Mouse (Mus musculus) bone marrow macrophage, adult 2 months (primary cell): ENCODE measurements around the gene Prr7. TPM values are rescaled to one million over a fixed set of nuclear protein-coding genes. Genes with fewer than 3 reads are reported as not detected.
A peak's percentile ranks its signal among the peaks of the same experiment; 100 is the strongest.

Experiments used
- H3K27ac ChIP-seq: 2 replicates; pipeline ENCODE4 v1.5.1; 2012; ENCODE audit warnings: low read depth, low read length; ENCODE audit not compliant: insufficient read depth
- H3K4me1 ChIP-seq: 2 replicates; pipeline ENCODE4 v1.6.1; 2012; ENCODE audit warnings: low read length; ENCODE audit not compliant: control insufficient read depth, insufficient read depth
- H3K4me3 ChIP-seq: 2 replicates; pipeline ENCODE4 v1.5.1; 2012; ENCODE audit warnings: mild to moderate bottlenecking, low read length, moderate library complexity; ENCODE audit not compliant: insufficient read depth
- CTCF ChIP-seq: IDR thresholded peaks from 2 replicates; pipeline ENCODE4 v1.5.1; 2012; ENCODE audit warnings: low read depth, mild to moderate bottlenecking, low read length, moderate library complexity
- POLR2A ChIP-seq: IDR thresholded peaks from 2 replicates; pipeline ENCODE4 v1.6.1; 2012; ENCODE audit warnings: mild to moderate bottlenecking, low read depth, low read length, borderline replicate concordance
- polyA plus RNA-seq: library from polyadenylated mRNA; stranded (reverse); fragments of >200 nt; gene quantifications from 2 replicates; pipeline ENCODE4 v1.2.4, GENCODE M21; 2012; ENCODE audit not compliant: missing spikeins, insufficient read depth, insufficient read length

Prr7 gene
- polyA plus RNA-seq, 1 experiment = not detected

DNA sequence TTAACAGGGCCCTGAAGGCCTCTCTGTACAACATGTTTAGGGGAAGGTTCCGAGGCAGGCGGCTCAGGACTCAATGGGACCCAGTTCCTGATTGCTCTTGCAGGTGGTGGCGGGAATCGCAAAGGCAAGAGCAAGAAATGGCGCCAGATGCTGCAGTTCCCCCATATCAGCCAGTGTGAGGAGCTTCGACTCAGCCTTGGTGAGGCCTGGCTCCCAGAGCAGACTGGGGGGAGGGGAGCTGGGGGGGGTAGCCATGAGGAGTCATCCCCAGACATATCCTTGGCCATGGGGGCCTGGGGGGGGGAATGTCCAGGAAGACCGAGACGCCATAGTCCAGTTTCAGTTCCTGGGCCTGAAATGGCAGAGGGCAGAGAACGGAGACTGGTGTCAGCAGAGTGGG is 14.9 kb upstream of the Prr7 start:
- TF ChIP-seq CTCF (no peak), POLR2A (no peak)
- no peak overlapping the region for H3K27ac ChIP-seq
- H3K4me1 ChIP-seq = peaks cover 15% of the 10 kb centered on the region
- H3K4me3 ChIP-seq = no peak overlapping the region

DNA sequence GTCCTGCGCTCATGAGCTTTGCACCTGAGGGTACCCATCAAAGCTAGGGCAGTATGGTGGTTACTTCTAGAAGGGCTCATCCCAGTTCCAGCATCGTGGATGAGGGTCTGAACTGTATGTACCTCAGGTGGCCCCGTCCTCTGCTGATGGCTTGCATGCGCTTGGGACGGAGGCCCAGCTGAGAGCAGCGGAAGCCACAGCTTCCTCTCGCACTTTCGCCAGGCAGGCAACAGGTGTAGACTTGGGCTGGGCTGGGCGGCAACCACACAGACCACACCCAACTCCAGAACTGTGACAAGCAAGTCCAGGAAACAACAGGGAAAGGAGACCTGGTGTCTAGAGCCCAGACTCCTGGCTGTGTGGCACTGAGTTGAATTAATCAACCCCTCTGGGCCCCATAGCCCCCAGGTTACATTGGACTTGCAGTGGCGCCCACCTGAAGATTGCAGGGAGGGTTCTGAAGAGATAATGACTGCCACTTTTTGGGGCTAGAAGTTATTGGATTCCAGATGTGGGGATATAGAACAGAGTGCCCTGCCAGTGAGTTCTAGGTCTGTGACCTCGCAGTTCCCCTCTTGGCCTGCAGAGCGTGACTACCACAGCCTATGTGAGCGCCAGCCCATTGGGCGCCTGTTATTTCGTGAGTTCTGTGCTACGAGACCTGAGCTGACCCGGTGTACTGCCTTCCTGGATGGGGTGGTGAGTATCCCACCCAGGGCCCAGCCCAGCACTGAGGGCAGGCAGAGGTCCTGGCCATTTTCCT is 14.2 kb upstream of the Prr7 start:
- no peak for TF ChIP-seq CTCF
- TF ChIP-seq POLR2A = no peak
- Histone ChIP-seq H3K27ac (no peak overlapping the region), H3K4me3 (no peak overlapping the region)

DNA sequence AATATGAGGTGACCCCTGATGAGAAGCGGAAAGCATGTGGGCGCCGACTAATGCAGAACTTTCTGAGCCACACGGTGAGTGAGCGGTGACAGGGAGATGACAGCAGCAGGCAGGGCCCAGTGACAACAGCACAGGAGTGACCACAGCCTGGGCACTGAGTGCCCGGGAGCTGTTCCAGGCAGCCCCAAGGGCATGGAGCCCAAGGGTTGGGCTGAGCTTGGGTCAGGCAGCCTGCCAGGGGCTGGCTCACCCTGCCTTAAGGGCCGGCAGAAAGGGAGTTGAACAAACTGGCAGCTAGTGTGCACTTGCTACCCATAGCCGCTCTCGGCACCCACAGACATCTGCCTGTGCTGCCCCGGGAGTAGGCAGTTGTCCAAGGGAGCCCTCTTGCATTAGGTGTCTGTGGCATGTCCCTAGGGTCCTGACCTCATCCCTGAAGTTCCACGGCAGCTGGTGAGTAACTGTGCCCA is 13.5 kb upstream of the Prr7 start:
- Histone ChIP-seq H3K4me1 (peaks cover 15% of the 10 kb centered on the region), H3K27ac (no peak overlapping the region), H3K4me3 (no peak overlapping the region)
- no peak for TF ChIP-seq CTCF
- TF ChIP-seq POLR2A = no peak

More for the DNA sequence above, 14.2 kb upstream of the Prr7 start:
- H3K4me1 ChIP-seq = peaks cover 15% of the 10 kb centered on the region

DNA sequence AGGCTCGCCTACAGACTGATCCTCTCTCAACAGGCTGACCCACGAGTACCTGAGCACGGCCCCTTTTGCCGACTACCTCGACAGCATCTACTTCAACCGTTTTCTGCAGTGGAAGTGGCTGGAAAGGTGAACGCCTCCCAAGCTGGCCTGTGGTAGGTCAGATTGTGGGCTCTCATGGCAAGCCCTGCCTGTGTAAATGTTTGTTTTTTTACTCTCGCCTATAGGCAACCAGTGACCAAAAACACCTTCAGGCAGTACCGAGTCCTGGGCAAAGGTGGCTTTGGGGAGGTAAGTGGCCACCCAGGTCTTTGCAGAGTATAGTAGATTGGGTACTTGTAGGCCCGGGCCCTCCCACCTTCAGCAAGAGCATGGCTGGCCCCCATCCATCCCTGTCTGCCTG is 12.8 kb upstream of the Prr7 start:
- no peak overlapping the region for H3K4me3 ChIP-seq
- peaks cover 14% of the 10 kb centered on the region for H3K4me1 ChIP-seq
- H3K27ac ChIP-seq = no peak overlapping the region
- TF ChIP-seq CTCF (no peak), POLR2A (no peak)

DNA sequence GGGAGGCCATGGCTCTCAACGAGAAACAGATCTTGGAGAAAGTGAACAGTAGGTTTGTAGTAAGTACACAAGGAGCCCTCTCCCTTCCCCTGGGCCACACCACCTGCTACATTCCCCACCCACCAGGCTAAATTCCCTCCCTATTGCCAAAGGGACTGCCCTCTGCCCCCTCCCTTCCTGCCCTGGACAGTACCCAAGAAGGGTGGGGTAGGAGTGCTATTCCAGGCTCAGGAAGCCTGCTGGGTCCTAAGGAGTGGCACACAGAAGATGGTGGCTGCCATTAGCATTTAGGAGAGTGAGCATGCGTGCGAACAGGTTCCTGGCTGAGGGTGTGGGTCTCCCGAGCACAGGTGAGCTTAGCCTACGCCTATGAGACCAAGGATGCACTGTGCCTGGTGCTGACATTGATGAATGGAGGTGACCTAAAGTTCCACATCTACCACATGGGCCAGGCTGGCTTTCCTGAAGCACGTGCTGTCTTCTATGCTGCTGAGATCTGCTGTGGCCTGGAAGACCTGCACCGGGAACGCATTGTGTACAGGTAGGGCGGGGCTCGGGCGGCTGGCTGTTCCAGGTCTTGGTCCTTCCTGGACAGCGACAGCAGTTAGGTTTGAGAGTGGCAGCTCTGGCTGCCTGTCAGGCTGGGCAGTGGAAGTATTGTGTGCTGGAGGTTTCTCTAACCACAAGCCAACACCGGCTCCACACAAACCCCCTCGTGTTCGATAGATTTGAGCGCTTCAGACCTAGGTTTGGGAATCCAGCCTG is 12.1 kb upstream of the Prr7 start:
- H3K4me3 ChIP-seq = no peak overlapping the region
- H3K27ac ChIP-seq = no peak overlapping the region
- no peak for TF ChIP-seq CTCF
- no peak for TF ChIP-seq POLR2A
- H3K4me1 ChIP-seq = peaks cover 7% of the 10 kb centered on the region

DNA sequence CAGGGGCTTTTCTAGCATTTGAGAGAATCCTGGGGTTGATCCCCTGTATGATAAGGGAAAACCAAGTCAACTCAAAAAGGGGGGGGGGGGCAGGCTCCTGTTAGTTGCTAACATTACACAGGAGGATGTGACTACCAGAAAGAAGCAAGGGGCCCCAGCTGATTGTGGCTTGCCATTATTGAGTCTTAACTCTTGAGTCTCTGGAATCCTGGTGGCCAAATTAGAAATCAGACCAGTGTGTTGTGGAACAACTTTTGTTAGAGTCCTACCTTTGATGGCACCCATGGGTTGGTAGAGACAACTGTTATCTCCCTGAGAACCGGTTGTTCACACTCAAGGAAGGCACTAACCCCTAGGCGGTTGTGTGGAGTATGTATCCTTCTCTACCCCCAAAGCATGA is 1.1 kb upstream of the Prr7 start:
- no peak for TF ChIP-seq POLR2A
- TF ChIP-seq CTCF = no peak

DNA sequence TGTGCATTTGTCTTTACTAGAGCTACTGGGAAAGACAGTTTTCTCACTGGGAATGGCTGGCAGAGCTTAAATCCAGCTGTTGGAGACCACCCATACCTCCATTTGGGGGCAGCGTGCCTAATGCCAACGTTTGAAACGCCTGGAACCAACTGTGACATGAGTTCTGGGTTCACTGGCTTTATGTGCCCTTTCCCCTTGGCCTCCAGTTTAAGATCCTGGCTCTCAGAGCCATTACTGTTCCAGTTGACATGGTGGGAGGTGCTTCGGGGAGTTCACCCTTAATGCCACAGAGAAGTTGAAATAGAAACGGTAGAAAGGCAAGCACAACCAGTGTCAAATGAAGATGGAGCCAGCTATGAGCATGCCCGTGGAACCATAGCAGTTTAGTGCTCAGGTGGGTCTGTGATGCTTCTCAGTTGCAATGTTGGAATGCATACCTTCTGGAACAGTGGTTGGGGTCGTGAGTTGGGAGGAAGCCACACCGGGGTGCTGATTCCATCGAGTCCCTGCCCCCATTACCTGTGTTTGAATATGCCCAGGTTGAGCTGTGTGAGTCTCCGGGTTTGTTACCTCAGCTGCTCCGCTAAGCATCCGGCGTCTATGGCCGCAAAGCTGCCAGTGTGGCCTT is 554 bp upstream of the Prr7 start:
- Histone ChIP-seq H3K4me3 (peak overlapping the region; percentile 49; the same call in 1 of the 2 replicates), H3K4me1 (peaks cover 5% of the 10 kb centered on the region; the same call in 1 of the 2 replicates), H3K27ac (no peak overlapping the region)
- TF ChIP-seq POLR2A = no peak
- no peak for TF ChIP-seq CTCF

More for the DNA sequence above, 1.1 kb upstream of the Prr7 start:
- peaks cover 5% of the 10 kb centered on the region; the same call in 1 of the 2 replicates for H3K4me1 ChIP-seq
- no peak overlapping the region for H3K27ac ChIP-seq
- H3K4me3 ChIP-seq = no peak overlapping the region

DNA sequence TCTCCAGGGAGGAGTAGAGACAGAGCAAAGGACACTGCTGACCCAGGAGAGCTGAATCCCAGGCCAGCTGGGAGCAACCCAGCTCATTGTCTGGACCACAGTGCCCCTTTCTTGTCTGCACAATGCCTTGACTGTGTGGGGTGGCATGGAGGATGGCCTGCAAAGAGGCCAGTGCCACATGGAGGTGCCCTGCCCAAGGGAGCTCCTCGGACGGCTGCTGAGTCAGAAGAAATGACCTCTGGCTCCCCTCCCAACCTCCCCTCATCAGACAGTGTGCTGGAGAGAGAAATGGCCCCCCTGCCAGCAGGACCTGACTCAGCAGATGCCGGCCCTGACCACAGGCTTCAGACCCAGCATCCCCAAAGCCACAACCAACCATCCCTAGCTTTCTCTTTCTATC is 1.1 kb downstream of the Prr7 start:
- H3K4me1 ChIP-seq = peaks cover 5% of the 10 kb centered on the region; the same call in 1 of the 2 replicates
- TF ChIP-seq POLR2A = no peak
- no peak for TF ChIP-seq CTCF
- H3K27ac ChIP-seq = no peak overlapping the region
- H3K4me3 ChIP-seq = no peak overlapping the region

DNA sequence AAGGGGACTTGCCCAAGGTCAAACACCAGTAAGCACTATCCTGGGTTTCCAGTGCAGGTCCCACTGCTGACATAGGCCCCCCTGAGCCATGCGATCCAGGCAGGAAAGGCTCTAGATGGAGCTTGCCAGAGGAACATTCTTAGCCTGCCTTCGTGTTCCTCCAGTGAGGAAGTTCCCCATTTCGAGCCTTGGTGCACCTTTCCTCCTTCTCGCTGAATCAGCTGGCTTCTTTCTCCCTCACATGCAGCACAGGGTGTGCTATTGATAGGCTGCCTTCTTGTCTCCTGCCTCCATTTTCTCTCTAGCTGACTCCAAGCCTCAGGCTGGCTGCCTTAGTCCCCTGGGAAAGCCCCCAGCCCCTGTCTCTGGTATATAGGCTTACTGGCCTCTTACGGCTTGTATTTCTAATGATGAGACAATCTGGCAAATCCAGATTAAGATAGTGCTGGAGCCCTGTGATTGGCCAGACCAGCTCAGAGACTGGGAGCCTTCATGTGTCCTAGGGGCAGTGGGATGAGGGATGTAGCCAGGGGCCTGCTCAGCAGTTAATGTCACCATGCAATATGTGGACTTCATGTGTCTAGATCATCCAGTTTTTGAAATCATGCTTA is 1.9 kb downstream of the Prr7 start:
- peaks cover 5% of the 10 kb centered on the region; the same call in 1 of the 2 replicates for H3K4me1 ChIP-seq
- H3K4me3 ChIP-seq = no peak overlapping the region
- TF ChIP-seq POLR2A = no peak
- H3K27ac ChIP-seq = no peak overlapping the region

DNA sequence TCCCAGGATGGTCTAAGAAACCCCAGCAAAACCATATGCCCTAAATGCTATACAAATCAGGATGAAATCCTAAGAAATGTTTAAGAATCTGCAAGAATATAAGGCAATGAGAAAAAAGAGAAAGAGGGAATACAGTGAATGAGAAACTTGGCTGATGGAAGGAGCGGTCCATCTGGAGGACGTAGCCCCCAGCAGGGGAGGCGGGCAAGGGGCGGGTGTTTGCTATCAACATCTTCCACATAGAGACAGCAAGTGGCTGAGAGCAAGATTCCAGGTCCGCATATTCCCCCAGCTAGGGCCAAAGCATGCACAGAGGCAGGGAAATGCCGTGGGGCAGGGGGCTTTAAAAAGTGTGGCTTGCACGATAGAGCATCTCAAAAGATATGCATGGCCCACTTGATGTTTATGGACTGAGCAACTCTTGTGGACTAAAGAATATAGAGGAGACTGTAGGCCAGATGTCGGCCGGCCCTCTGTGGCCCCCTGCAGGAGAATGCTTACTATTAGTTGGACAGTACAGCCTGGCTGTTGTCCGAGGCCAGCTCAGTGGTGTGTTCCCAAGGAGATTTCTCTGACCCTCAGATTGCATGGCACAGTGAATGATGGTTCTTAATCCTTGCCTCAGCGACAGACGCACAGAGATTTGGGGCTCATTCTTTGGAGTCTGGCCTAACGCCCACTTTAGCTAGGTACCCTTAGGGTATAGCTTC is 4.9 kb downstream of the Prr7 start:
- peaks cover 5% of the 10 kb centered on the region; the same call in 1 of the 2 replicates for H3K4me1 ChIP-seq
- no peak overlapping the region for H3K27ac ChIP-seq
- H3K4me3 ChIP-seq = no peak overlapping the region
- TF ChIP-seq POLR2A (no peak), CTCF (no peak)
